Comparison of ENCODE assay signal across 22 mouse cellular contexts in genomic region chr5:79706631-79707030, GRCm38 (mm10).
DNase-seq lines count a peak whose midpoint lies in the region; ATAC-seq lines count a peak whose summit lies in the region.
"Had no signal": no experiment of that assay in that cellular context is flagged by ENCODE, and none has a peak within 500 bp of the region (broad histone marks: within the 10 kb centered on the region; RNA-seq: fewer than 3 reads in every experiment).

No protein-coding gene starts in this region.

- H3K4me3 ChIP-seq in liver, embryonic 12.5 days, result no peak overlapping the region
- no peak overlapping the region for H3K4me3 ChIP-seq in hindbrain, embryonic 11.5 days (ENCODE audit: low read depth, low read length)
- H3K4me3 ChIP-seq in forebrain, embryonic 16.5 days (replicated peaks; ENCODE audit: low read length), result no peak overlapping the region
- H3K4me3 ChIP-seq: gastrocnemius, adult 2 months; heart, embryonic 10.5 days; hindbrain, embryonic 12.5 days had no signal

- H3K9ac ChIP-seq in liver, embryonic 12.5 days, result no peak overlapping the region
- H3K9ac ChIP-seq in hindbrain, embryonic 11.5 days (ENCODE audit: low read depth, low read length), result no peak overlapping the region
- no peak overlapping the region for H3K9ac ChIP-seq in forebrain, embryonic 16.5 days (replicated peaks; ENCODE audit: low read depth, low read length)
- H3K9ac ChIP-seq: hindbrain, embryonic 12.5 days; liver, embryonic 14.5 days had no signal

- peak; percentile 13 to 57 for DNase-seq in frontal cortex, postnatal 36 days (ENCODE audit: low spot score in 2 of 2)
- DNase-seq in frontal cortex, postnatal 14 days (ENCODE audit: low spot score in 2 of 2), result no peak
- peak; percentile 4 for DNase-seq in 3T3-L1 (ENCODE audit: low read depth, low spot score)
- peak; percentile 50 for DNase-seq in fat pad, adult 2 months (ENCODE audit: extremely low read depth, low read depth, low spot score)
- peak; percentile 20 to 29 for DNase-seq in right cerebral cortex, postnatal 10 days (ENCODE audit: low spot score in 2 of 2)
- DNase-seq in hindbrain, embryonic 11.5 days (ENCODE audit: low spot score), result no peak
- DNase-seq: adrenal gland, postnatal 10 days; cerebellum, postnatal 25 days; embryo, embryonic 11 days; gastrocnemius, adult 2 months; heart, postnatal 10 days; kidney, adult 18-20 months; thymus, postnatal 14 days had no signal

- H3K4me1 ChIP-seq in liver, embryonic 12.5 days, result no peaks in the 10 kb centered on the region
- H3K4me1 ChIP-seq in hindbrain, embryonic 11.5 days (replicated peaks; ENCODE audit: control insufficient read depth, insufficient read depth, low read length), result no peaks in the 10 kb centered on the region
- no peaks in the 10 kb centered on the region for H3K4me1 ChIP-seq in forebrain, embryonic 16.5 days (replicated peaks; ENCODE audit: control insufficient read depth, insufficient read depth, low read length)
- H3K4me1 ChIP-seq: heart, embryonic 10.5 days; hindbrain, embryonic 12.5 days had no signal

- no peaks in the 10 kb centered on the region for H3K27me3 ChIP-seq in liver, embryonic 12.5 days (replicated peaks)
- no peaks in the 10 kb centered on the region for H3K27me3 ChIP-seq in hindbrain, embryonic 11.5 days (ENCODE audit: control insufficient read depth, insufficient read depth, low read length)
- H3K27me3 ChIP-seq in forebrain, embryonic 16.5 days (replicated peaks; ENCODE audit: control insufficient read depth, insufficient read depth, low read length), result no peaks in the 10 kb centered on the region
- H3K27me3 ChIP-seq: hindbrain, embryonic 12.5 days had no signal

- no peak overlapping the region for H3K27ac ChIP-seq in liver, embryonic 12.5 days
- H3K27ac ChIP-seq in hindbrain, embryonic 11.5 days (ENCODE audit: low read depth, low read length), result no peak overlapping the region
- H3K27ac ChIP-seq in forebrain, embryonic 16.5 days (ENCODE audit: low read length), result no peak overlapping the region
- H3K27ac ChIP-seq: gastrocnemius, adult 2 months; heart, embryonic 10.5 days; hindbrain, embryonic 12.5 days; kidney, postnatal 0 days; liver, embryonic 14.5 days; macrophage; stomach, postnatal 0 days had no signal

- no peak for ATAC-seq in liver, embryonic 12.5 days
- no peak for ATAC-seq in hindbrain, embryonic 11.5 days (ENCODE audit: low FRiP score)
- no peak for ATAC-seq in forebrain, embryonic 16.5 days

- H3K9me3 ChIP-seq in liver, embryonic 12.5 days (replicated peaks), result no peaks in the 10 kb centered on the region
- no peaks in the 10 kb centered on the region for H3K9me3 ChIP-seq in hindbrain, embryonic 11.5 days (ENCODE audit: control insufficient read depth, low read length)
- peaks cover 2% of the 10 kb centered on the region; the same call in 1 of the 2 replicates for H3K9me3 ChIP-seq in forebrain, embryonic 16.5 days (ENCODE audit: control insufficient read depth, low read length)
- H3K9me3 ChIP-seq: heart, embryonic 10.5 days; hindbrain, embryonic 12.5 days had no signal

- no peak overlapping the region for H3K4me2 ChIP-seq in liver, embryonic 12.5 days
- H3K4me2 ChIP-seq in hindbrain, embryonic 11.5 days (replicated peaks; ENCODE audit: low read depth, low read length), result no peak overlapping the region
- no peak overlapping the region for H3K4me2 ChIP-seq in forebrain, embryonic 16.5 days (ENCODE audit: low read length)
- H3K4me2 ChIP-seq: hindbrain, embryonic 12.5 days; midbrain, embryonic 11.5 days had no signal

- H3K36me3 ChIP-seq in liver, embryonic 12.5 days, result no peaks in the 10 kb centered on the region
- no peaks in the 10 kb centered on the region for H3K36me3 ChIP-seq in hindbrain, embryonic 11.5 days (ENCODE audit: control insufficient read depth, insufficient read depth, low read length)
- no peaks in the 10 kb centered on the region for H3K36me3 ChIP-seq in forebrain, embryonic 16.5 days (ENCODE audit: control insufficient read depth, insufficient read depth)
- H3K36me3 ChIP-seq: heart, embryonic 10.5 days; hindbrain, embryonic 12.5 days had no signal

- 56% methylated on average over 1 of the region's 1 CpGs for WGBS in liver, embryonic 12.5 days (ENCODE audit: insufficient replicate concordance)
- 85% methylated on average over 1 of the region's 1 CpGs for WGBS in hindbrain, embryonic 11.5 days
- 68% methylated on average over 1 of the region's 1 CpGs for WGBS in forebrain, embryonic 16.5 days

Comparison
In these comparisons a context has a peak if more than half of its experiments do, and no peak if none do; other contexts are left out.
1. DNase-seq: peak in frontal cortex, postnatal 36 days (2 of 2), 3T3-L1 (single experiment), fat pad, adult 2 months (single experiment) and right cerebral cortex, postnatal 10 days (2 of 2); none in frontal cortex, postnatal 14 days (0 of 2) and hindbrain, embryonic 11.5 days (single experiment).